Mouse (Mus musculus) midbrain, embryonic 12.5 days (tissue): Measurements from ENCODE around the gene Msi2. TPM values are rescaled to one million over a fixed set of nuclear protein-coding genes. Genes with fewer than 3 reads are reported as not detected.

ENCODE experiments used
- ATAC-seq: fragments of 200-750 bp; cut with Nextera tagmentation; 2 replicates; pipeline ENCODE4 v1.8.0; 2017; ENCODE audit warnings: low read depth, moderate TSS enrichment, moderate library complexity; ENCODE audit not compliant: low FRiP score
- H3K27ac ChIP-seq: fragments of 300-500 bp; sonication (generic); replicated peaks from 2 replicates; pipeline ENCODE4 v1.5.1; 2016; ENCODE audit warnings: mild to moderate bottlenecking
- H3K27me3 ChIP-seq: fragments of 300-500 bp; sonication (generic); 2 replicates; pipeline ENCODE4 v1.6.1; 2016; ENCODE audit warnings: mild to moderate bottlenecking
- H3K36me3 ChIP-seq: fragments of 300-500 bp; sonication (generic); 2 replicates; pipeline ENCODE4 v1.6.1; 2016
- H3K4me1 ChIP-seq: fragments of 300-500 bp; sonication (generic); 2 replicates; pipeline ENCODE4 v1.6.1; 2016
- H3K4me2 ChIP-seq: fragments of 300-500 bp; sonication (generic); replicated peaks from 2 replicates; pipeline ENCODE4 v1.6.1; 2016; ENCODE audit warnings: mild to moderate bottlenecking, moderate library complexity
- H3K4me3 ChIP-seq: fragments of 300-500 bp; sonication (generic); 2 replicates; pipeline ENCODE4 v1.5.1; 2016; ENCODE audit warnings: mild to moderate bottlenecking
- H3K9ac ChIP-seq: fragments of 300-500 bp; sonication (generic); replicated peaks from 2 replicates; pipeline ENCODE4 v1.6.1; 2016; ENCODE audit warnings: mild to moderate bottlenecking, moderate library complexity
- H3K9me3 ChIP-seq: fragments of 300-500 bp; sonication (generic); 2 replicates; pipeline ENCODE4 v1.6.1; 2016; ENCODE audit warnings: mild to moderate bottlenecking
- WGBS: fragments of 180-500 bp; shearing (Covaris S2); methylation state at CpG from one replicate; pipeline ENCODE4 v1.1.7; 2016; 5-methylcytosine and 5-hydroxymethylcytosine counted together
- polyA plus RNA-seq: library from polyadenylated mRNA; unstranded; fragments of >200 nt; fragmentation: Nextera tagmentation; extraction: Ambion mirVana; gene quantifications from 2 replicates; pipeline ENCODE4 v1.2.1, GENCODE M21; 2016

The Msi2 gene
- polyA plus RNA-seq, 1 experiment from 2014 or later, result 47.9 TPM

DNA sequence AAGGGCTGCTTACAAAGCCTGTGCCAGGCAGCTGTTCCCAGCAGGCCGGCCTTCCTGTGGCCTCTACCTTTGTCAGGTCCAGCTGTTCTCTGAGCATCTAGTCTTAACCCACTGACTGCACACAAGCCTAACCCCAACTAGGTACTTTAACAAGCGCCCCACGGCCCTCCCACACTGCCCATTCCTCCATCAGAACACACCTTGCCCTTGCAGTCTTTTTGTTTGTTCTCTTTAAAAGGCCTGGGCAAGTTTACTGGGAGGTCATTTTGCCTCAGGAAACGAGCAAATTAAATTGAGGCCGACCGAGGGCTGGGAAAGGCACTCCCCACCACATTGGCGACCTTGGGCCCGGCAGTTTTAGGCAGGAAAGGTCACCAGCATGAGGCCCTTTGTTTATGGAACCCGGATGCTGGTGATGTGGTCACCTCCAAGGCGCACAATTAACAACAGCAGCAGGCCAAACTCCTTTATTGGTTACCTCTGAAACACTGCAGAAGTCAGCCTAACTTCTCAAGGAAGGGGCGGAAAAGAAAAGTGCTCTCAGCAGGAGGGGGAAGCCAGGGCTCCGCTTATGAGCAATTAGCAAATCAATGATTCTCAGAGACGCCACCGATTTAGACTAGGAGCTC, 28.4 kb downstream of the Msi2 start:
- ATAC-seq, result no peak
- Histone ChIP-seq H3K27ac (peak overlapping the region; percentile 65), H3K4me1 (peaks cover 80% of the 10 kb centered on the region)

GRCm38 (mm10) chr11:88688644-88689043, 29.7 kb downstream of the Msi2 start:
- no peaks in the 10 kb centered on the region for H3K27me3 ChIP-seq
- no peaks in the 10 kb centered on the region for H3K9me3 ChIP-seq
- peaks cover 45% of the 10 kb centered on the region for H3K36me3 ChIP-seq
- H3K27ac ChIP-seq, result 0 out of 2 replicates have a peak overlapping the region, but pooled peaks have one; percentile 65
- H3K4me2 ChIP-seq, result no peak overlapping the region
- peaks cover 79% of the 10 kb centered on the region for H3K4me1 ChIP-seq
- H3K9ac ChIP-seq, result no peak overlapping the region
- no peak for ATAC-seq
- H3K4me3 ChIP-seq, result no peak overlapping the region
- 90% methylated on average over 8 of the region's 8 CpGs for WGBS

More for the DNA sequence above, 28.4 kb downstream of the Msi2 start:
- Histone ChIP-seq H3K9ac (no peak overlapping the region), H3K27me3 (no peaks in the 10 kb centered on the region), H3K9me3 (no peaks in the 10 kb centered on the region), H3K36me3 (peaks cover 37% of the 10 kb centered on the region), H3K4me3 (no peak overlapping the region), H3K4me2 (peak overlapping the region; percentile 17)
- WGBS, result 7% methylated on average over 14 of the region's 14 CpGs

GRCm38 (mm10) chr11:88687711-88688110, 30.6 kb downstream of the Msi2 start:
- Histone ChIP-seq H3K36me3 (peaks cover 45% of the 10 kb centered on the region), H3K27ac (peak overlapping the region; percentile 25; the same call in 1 of the 2 replicates), H3K27me3 (no peaks in the 10 kb centered on the region), H3K9me3 (no peaks in the 10 kb centered on the region), H3K4me3 (no peak overlapping the region), H3K4me2 (no peak overlapping the region), H3K4me1 (peaks cover 82% of the 10 kb centered on the region), H3K9ac (no peak overlapping the region)
- WGBS, result 87% methylated on average over 12 of the region's 12 CpGs
- no peak for ATAC-seq

- Histone ChIP-seq H3K9me3 (no peaks in the 10 kb centered on the region), H3K9ac (no peak overlapping the region), H3K36me3 (peaks cover 45% of the 10 kb centered on the region), H3K27ac (no peak overlapping the region), H3K27me3 (no peaks in the 10 kb centered on the region), H3K4me3 (no peak overlapping the region), H3K4me1 (peaks cover 83% of the 10 kb centered on the region), H3K4me2 (no peak overlapping the region)
- WGBS, result 87% methylated on average over 5 of the region's 5 CpGs
- ATAC-seq, result no peak
These were observed 31.3 kb downstream of the Msi2 start for GRCm38 (mm10) chr11:88687010-88687409.

GRCm38 (mm10) chr11:88686061-88686460, 32.3 kb downstream of the Msi2 start:
- 84% methylated on average over 7 of the region's 7 CpGs for WGBS
- no peak overlapping the region for H3K27ac ChIP-seq
- H3K9ac ChIP-seq, result no peak overlapping the region
- H3K4me3 ChIP-seq, result no peak overlapping the region
- peaks cover 45% of the 10 kb centered on the region for H3K36me3 ChIP-seq
- H3K9me3 ChIP-seq, result no peaks in the 10 kb centered on the region
- H3K4me1 ChIP-seq, result peaks cover 83% of the 10 kb centered on the region
- ATAC-seq, result no peak
- no peaks in the 10 kb centered on the region for H3K27me3 ChIP-seq
- H3K4me2 ChIP-seq, result no peak overlapping the region

GRCm38 (mm10) chr11:88683026-88683770, 35.1 kb downstream of the Msi2 start:
- H3K36me3 ChIP-seq, result peaks cover 58% of the 10 kb centered on the region
- H3K27ac ChIP-seq, result peak overlapping the region; percentile 67
- WGBS, result 56% methylated on average over 14 of the region's 14 CpGs
- ATAC-seq, result no peak
- H3K4me2 ChIP-seq, result no peak overlapping the region
- H3K4me1 ChIP-seq, result peaks cover 72% of the 10 kb centered on the region
- no peak overlapping the region for H3K4me3 ChIP-seq
- H3K9me3 ChIP-seq, result no peaks in the 10 kb centered on the region
- H3K27me3 ChIP-seq, result no peaks in the 10 kb centered on the region
- no peak overlapping the region for H3K9ac ChIP-seq

- no peak overlapping the region for H3K9ac ChIP-seq
- H3K36me3 ChIP-seq, result peaks cover 71% of the 10 kb centered on the region
- peak overlapping the region; percentile 54; the same call in 1 of the 2 replicates for H3K27ac ChIP-seq
- no peaks in the 10 kb centered on the region for H3K9me3 ChIP-seq
- H3K4me1 ChIP-seq, result peaks cover 47% of the 10 kb centered on the region
- no peak overlapping the region for H3K4me3 ChIP-seq
- ATAC-seq, result no peak
- 76% methylated on average over 7 of the region's 7 CpGs for WGBS
- no peak overlapping the region for H3K4me2 ChIP-seq
- H3K27me3 ChIP-seq, result no peaks in the 10 kb centered on the region
These were observed 41.0 kb downstream of the Msi2 start for GRCm38 (mm10) chr11:88677350-88677749.

DNA sequence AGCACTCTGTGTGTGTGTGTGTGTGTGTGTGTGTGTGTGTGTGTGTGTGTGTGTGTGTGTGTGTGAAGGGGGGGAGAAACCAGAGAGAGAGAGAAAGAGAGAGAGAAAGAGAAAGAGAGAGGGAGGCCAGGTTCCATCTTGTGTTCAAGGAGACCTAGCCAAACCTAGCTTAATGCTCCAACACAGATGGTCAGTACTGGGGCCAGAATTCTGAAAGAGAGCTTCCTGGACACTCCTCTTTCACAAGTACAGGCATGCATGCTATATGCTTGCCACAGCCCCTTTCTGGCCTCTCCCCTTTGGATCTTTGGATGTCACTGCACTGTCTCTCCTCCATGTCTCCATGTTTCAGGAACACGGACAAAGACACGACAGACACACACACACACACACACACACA, 41.7 kb downstream of the Msi2 start:
- peaks cover 40% of the 10 kb centered on the region for H3K4me1 ChIP-seq
- no peaks in the 10 kb centered on the region for H3K9me3 ChIP-seq
- ATAC-seq, result no peak
- peaks cover 75% of the 10 kb centered on the region for H3K36me3 ChIP-seq
- H3K27me3 ChIP-seq, result no peaks in the 10 kb centered on the region
- WGBS, result 88% methylated on average over 2 of the region's 2 CpGs
- H3K4me3 ChIP-seq, result no peak overlapping the region
- no peak overlapping the region for H3K9ac ChIP-seq
- H3K4me2 ChIP-seq, result no peak overlapping the region
- H3K27ac ChIP-seq, result peak overlapping the region; percentile 54; the same call in 1 of the 2 replicates

DNA sequence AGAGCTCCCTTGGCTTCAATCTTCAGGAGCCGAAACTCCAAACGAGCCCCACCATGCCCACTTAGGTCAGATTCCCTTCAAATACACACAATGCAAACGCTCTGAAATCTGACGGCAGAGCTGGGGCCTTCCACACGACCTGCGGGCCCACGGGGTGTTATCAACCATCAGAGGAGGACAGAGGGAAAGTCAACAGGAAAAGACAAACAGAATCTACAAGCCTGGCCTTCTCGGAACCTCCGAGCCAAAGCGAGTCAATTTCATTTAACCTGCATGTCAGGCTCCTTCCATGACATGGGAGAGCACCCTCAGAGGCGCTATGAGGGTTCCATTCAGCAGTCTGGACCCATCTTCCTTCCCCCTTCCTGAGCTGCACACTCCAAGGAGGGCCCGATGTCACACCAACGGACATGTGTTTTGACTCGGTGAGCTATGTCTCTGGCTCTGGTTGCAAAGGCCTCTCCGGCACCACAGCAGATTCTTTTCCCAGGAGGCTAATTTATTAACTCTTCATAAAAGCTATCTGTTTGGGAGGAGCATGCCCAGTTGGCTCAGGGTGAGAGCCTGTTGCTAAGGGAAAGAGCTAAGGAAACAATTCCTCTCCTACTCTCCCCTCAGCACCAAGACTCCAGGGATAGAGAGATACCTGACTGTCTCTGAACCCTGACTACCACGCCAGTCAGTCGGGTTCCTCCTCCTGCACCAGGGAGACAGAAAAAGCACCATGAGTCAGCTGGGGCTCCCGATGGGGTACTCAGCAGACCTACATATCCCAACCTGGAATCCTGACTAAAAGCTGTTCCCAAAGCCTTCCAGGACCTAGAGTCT, 42.6 kb downstream of the Msi2 start:
- H3K27me3 ChIP-seq, result no peaks in the 10 kb centered on the region
- no peak overlapping the region for H3K4me3 ChIP-seq
- peak overlapping the region; percentile 54; the same call in 1 of the 2 replicates for H3K27ac ChIP-seq
- 86% methylated on average over 18 of the region's 18 CpGs for WGBS
- H3K4me1 ChIP-seq, result peaks cover 35% of the 10 kb centered on the region
- no peak overlapping the region for H3K9ac ChIP-seq
- no peaks in the 10 kb centered on the region for H3K9me3 ChIP-seq
- ATAC-seq, result no peak
- no peak overlapping the region for H3K4me2 ChIP-seq
- peaks cover 84% of the 10 kb centered on the region for H3K36me3 ChIP-seq

DNA sequence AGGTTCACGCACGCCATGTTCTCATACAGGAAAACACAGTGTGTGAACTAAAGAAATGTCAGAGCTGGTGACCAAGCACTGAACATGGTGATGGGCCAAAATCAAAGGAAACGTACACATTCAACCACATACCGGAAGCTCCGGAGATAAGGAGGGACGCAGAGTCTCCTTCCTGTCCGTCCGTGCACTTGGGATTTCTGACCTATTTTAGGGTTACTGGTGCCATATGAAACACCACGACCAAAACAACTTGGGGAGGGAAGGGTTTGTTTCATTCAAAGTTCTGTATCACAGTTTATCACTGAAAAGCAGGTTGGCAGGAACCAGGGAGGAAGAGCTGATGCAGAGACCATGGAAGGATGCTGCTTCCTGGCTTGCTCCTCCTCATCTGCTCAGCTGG, 44.2 kb downstream of the Msi2 start:
- Histone ChIP-seq H3K36me3 (peaks cover 89% of the 10 kb centered on the region), H3K9me3 (no peaks in the 10 kb centered on the region), H3K4me3 (no peak overlapping the region), H3K4me2 (no peak overlapping the region), H3K4me1 (peaks cover 34% of the 10 kb centered on the region; the same call in 1 of the 2 replicates), H3K9ac (no peak overlapping the region), H3K27ac (no peak overlapping the region), H3K27me3 (no peaks in the 10 kb centered on the region)
- 96% methylated on average over 9 of the region's 9 CpGs for WGBS
- no peak for ATAC-seq

- 0 out of 2 replicates have a peak overlapping the region, but pooled peaks have one; percentile 22 for H3K27ac ChIP-seq
- 65% methylated on average over 5 of the region's 5 CpGs for WGBS
- no peak overlapping the region for H3K4me2 ChIP-seq
- H3K9ac ChIP-seq, result no peak overlapping the region
- H3K4me3 ChIP-seq, result no peak overlapping the region
- no peaks in the 10 kb centered on the region for H3K27me3 ChIP-seq
- H3K36me3 ChIP-seq, result peaks cover 94% of the 10 kb centered on the region
- H3K9me3 ChIP-seq, result no peaks in the 10 kb centered on the region
- peaks cover 22% of the 10 kb centered on the region for H3K4me1 ChIP-seq
- no peak for ATAC-seq
These were observed 47.4 kb downstream of the Msi2 start for GRCm38 (mm10) chr11:88670925-88671324.

GRCm38 (mm10) chr11:88669106-88669505, 49.2 kb downstream of the Msi2 start:
- H3K9ac ChIP-seq, result no peak overlapping the region
- peaks cover 34% of the 10 kb centered on the region for H3K4me1 ChIP-seq
- H3K4me3 ChIP-seq, result no peak overlapping the region
- H3K27me3 ChIP-seq, result no peaks in the 10 kb centered on the region
- peaks cover 76% of the 10 kb centered on the region for H3K36me3 ChIP-seq
- no peak overlapping the region for H3K4me2 ChIP-seq
- no peaks in the 10 kb centered on the region for H3K9me3 ChIP-seq
- no peak for ATAC-seq
- WGBS, result 89% methylated on average over 7 of the region's 7 CpGs
- no peak overlapping the region for H3K27ac ChIP-seq
